Mouse (Mus musculus) midbrain, embryonic 14.5 days (tissue): ENCODE data around the gene Itga3. TPM values are rescaled to one million over a fixed set of nuclear protein-coding genes. Genes with fewer than 3 reads are reported as not detected.

Experiments used
- ATAC-seq: fragments of 200-750 bp; cut with Nextera tagmentation; 2 replicates; pipeline ENCODE4 v1.8.0; 2017; ENCODE audit warnings: moderate number of reproducible peaks, moderate library complexity; ENCODE audit not compliant: low FRiP score, low TSS enrichment
- DNase-seq: peaks from one replicate; pipeline ENCODE4 v3.0.0-alpha.2; 2015
- H3K27ac ChIP-seq: fragments of 300-500 bp; sonication (generic); replicated peaks from 2 replicates; pipeline ENCODE4 v1.5.1; 2014; ENCODE audit warnings: mild to moderate bottlenecking, low read depth, low read length, moderate library complexity
- H3K27me3 ChIP-seq: fragments of 300-500 bp; sonication (generic); 2 replicates; pipeline ENCODE4 v1.6.1; 2014; ENCODE audit warnings: low read length, control low read depth, mixed read lengths; ENCODE audit not compliant: control insufficient read depth, insufficient read depth
- H3K36me3 ChIP-seq: fragments of 300-500 bp; sonication (generic); 2 replicates; pipeline ENCODE4 v1.6.1; 2014; ENCODE audit warnings: low read length, control low read depth; ENCODE audit not compliant: control insufficient read depth, insufficient read depth
- H3K4me1 ChIP-seq: fragments of 300-500 bp; sonication (generic); 2 replicates; pipeline ENCODE4 v1.6.1; 2014; ENCODE audit warnings: mild to moderate bottlenecking, antibody characterized with exemption, low read length, control low read depth; ENCODE audit not compliant: control insufficient read depth, insufficient read depth
- H3K4me2 ChIP-seq: fragments of 300-500 bp; sonication (generic); 2 replicates; pipeline ENCODE4 v1.6.1; 2014; ENCODE audit warnings: mild to moderate bottlenecking, low read length, moderate library complexity
- H3K4me3 ChIP-seq: fragments of 300-500 bp; sonication (generic); replicated peaks from 2 replicates; pipeline ENCODE4 v1.5.1; 2014; ENCODE audit warnings: low read depth, low read length
- H3K9ac ChIP-seq: fragments of 300-500 bp; sonication (generic); replicated peaks from 2 replicates; pipeline ENCODE4 v1.6.1; 2014; ENCODE audit warnings: mild to moderate bottlenecking, low read length, moderate library complexity
- H3K9me3 ChIP-seq: fragments of 300-500 bp; sonication (generic); 2 replicates; pipeline ENCODE4 v1.6.1; 2016; ENCODE audit warnings: low read length, control low read depth, mixed read lengths; ENCODE audit not compliant: control insufficient read depth
- WGBS: fragments of 180-500 bp; shearing (Covaris S2); extraction: QIAGEN DNeasy Blood & Tissue Kit; methylation state at CpG from one replicate; pipeline ENCODE4 v1.1.7; 2014; 5-methylcytosine and 5-hydroxymethylcytosine counted together
- polyA plus RNA-seq: library from polyadenylated mRNA; unstranded; fragments of >200 nt; fragmentation: Nextera tagmentation; extraction: Ambion mirVana; gene quantifications from 2 replicates; pipeline ENCODE4 v1.2.1, GENCODE M21; 2014

Itga3 gene
- polyA plus RNA-seq, 1 experiment from 2014 or later = 11.7 TPM

DNA sequence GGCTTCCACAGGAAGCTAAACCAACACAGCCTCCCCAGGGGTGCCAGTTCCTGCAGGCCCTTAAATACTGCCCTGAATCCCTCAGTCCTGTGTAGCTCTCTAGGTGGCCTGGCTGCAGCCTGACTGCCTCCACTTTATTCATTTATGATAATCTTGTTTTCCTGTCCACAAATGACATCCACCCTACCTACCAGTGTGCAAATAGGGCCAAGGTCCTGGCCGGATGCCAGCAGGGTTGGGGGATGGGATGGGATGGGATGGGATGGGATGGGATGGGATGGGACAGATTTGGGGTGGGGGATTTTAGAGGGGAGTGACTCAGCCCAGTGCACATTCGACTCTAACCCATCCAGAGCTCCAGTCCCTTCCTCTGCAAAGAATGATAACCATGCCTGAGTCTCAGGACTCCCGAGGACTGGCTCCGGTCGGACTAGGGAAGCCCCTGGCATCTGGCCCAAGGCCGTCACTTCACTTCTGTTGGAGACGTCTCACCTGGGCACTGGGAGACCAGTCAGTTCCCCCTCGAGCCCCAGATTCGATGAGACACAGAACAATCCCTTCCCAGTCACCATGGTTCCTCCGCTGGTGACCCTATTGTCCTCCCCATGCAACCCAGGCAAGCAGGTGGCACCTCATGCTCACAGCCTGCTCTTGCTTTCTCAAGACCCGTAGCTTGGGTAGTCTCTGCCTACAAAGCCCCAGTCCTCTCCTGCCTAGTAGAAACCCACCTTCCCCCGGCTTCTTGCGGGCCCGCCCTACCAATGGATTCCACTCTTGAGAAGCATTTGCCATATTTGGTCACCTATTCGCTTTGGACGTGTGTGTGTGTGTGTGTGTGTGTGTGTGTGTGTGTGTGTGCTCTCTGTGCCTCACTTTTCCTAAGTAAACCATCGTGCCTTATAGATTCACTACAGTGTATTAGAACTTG is 11.0 kb upstream of the Itga3 start:
- no peaks in the 10 kb centered on the region for H3K36me3 ChIP-seq
- WGBS = 70% methylated on average over 17 of the region's 17 CpGs
- no peaks in the 10 kb centered on the region for H3K4me1 ChIP-seq
- no peak overlapping the region for H3K9ac ChIP-seq
- no peaks in the 10 kb centered on the region for H3K9me3 ChIP-seq
- H3K4me3 ChIP-seq = no peak overlapping the region
- no peak overlapping the region for H3K4me2 ChIP-seq
- no peak overlapping the region for H3K27ac ChIP-seq
- H3K27me3 ChIP-seq = no peaks in the 10 kb centered on the region
- ATAC-seq = no peak
- DNase-seq = no peak

DNA sequence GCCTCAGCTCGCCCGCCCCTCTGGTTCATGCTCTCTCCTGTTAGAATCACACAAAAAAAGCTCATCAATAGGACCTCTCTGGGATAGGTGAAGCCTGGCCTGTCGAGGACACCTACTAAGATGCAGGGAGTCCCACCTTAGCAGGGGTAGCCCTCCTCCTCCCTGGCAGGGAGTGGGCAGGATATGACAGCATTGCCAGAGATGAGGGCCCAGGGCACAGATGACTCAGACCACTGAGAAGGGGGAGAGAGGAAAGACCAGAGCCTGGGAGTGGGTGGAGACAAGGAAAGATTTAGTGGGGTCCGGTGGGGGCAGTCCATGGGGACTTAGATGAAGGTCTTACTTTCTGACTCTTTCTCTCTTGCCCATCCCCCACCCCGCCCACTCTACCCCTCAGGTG is 9.6 kb upstream of the Itga3 start:
- no peaks in the 10 kb centered on the region for H3K36me3 ChIP-seq
- 45% methylated on average over 5 of the region's 5 CpGs for WGBS
- DNase-seq = no peak

DNA sequence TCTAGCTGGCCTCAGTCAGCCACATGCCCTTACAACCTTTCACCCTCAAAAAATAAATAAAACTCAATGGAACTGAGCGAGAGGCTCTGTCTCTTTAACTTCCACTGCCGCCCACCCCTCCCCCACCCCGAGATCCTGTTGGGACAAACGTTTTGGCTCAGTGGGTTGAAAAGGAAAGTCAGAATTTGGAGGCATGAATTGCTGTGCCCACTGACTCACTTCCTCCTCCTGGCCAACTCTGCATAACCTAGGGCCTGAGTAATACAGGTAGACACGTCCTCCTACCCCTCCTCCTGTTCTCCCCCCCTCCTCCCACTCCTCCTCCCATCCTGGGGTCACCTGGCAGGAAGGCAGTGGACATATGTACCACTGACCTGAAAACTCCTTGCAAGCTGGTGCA is 9.1 kb upstream of the Itga3 start:
- Histone ChIP-seq H3K4me1 (no peaks in the 10 kb centered on the region), H3K27me3 (no peaks in the 10 kb centered on the region), H3K9ac (no peak overlapping the region), H3K27ac (no peak overlapping the region), H3K4me2 (no peak overlapping the region), H3K36me3 (no peaks in the 10 kb centered on the region), H3K9me3 (no peaks in the 10 kb centered on the region), H3K4me3 (no peak overlapping the region)
- WGBS = 16% methylated on average over 5 of the region's 5 CpGs
- DNase-seq (no peak), ATAC-seq (no peak)

More for the DNA sequence above, 9.6 kb upstream of the Itga3 start:
- Histone ChIP-seq H3K9ac (no peak overlapping the region), H3K4me1 (no peaks in the 10 kb centered on the region), H3K9me3 (no peaks in the 10 kb centered on the region), H3K4me2 (no peak overlapping the region), H3K27ac (no peak overlapping the region), H3K4me3 (no peak overlapping the region), H3K27me3 (no peaks in the 10 kb centered on the region)
- ATAC-seq = no peak

DNA sequence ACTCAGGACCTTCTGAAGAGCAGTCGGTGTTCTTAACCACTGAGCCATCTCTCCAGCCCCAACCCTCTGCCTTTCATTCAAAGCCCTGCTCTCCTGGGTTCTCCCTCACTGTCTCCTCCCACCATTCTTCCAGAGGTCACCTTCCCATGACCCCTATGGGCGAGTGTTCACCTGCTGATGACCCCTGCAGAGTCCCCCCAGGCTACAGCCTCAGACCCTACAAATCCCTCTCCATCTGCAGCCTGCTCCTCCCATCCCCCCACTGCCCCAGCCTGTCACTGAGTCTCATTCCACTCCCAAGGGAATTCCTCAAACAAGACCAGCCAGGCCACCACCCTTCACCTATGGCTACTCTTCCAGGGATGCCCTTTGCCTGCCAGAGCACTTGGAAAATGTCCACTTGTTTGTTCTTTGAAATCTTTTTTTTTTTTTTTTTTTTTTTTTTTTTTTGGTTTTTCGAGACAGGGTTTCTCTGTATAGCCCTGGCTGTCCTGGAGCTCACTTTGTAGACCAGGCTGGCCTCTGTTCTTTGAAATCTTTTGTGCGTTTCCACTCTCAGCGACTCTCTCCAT is 8.3 kb upstream of the Itga3 start:
- Histone ChIP-seq H3K27me3 (no peaks in the 10 kb centered on the region), H3K27ac (no peak overlapping the region), H3K4me2 (no peak overlapping the region), H3K9me3 (no peaks in the 10 kb centered on the region), H3K4me1 (no peaks in the 10 kb centered on the region), H3K9ac (no peak overlapping the region), H3K4me3 (no peak overlapping the region), H3K36me3 (no peaks in the 10 kb centered on the region)
- DNase-seq (no peak), ATAC-seq (no peak)
- WGBS = 31% methylated on average over 5 of the region's 5 CpGs

DNA sequence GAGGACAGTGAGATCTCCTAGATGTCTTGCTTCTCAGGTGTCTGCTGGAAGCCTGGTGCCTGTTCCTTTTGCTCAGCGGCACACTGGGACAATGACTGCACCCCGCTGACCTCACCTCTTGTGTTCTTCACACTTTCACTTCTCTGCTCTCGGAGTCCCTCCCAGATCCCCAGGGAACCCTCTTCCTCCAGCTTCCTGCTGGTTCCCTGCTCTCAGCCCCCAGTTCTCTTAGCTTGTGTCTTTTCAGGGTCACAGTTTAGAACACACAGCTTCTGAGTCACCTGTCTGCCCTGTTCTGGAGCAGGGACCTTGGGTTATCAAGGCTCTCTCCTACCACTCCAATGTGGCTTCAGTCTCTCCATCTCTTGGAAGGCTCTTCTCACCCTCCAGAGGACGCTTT is 7.6 kb upstream of the Itga3 start:
- Histone ChIP-seq H3K4me1 (no peaks in the 10 kb centered on the region), H3K9ac (no peak overlapping the region), H3K4me2 (no peak overlapping the region), H3K9me3 (no peaks in the 10 kb centered on the region), H3K27me3 (0 out of 2 replicates have a peak, but pooled peaks cover 2% of the 10 kb centered on the region), H3K27ac (no peak overlapping the region), H3K36me3 (no peaks in the 10 kb centered on the region), H3K4me3 (no peak overlapping the region)
- 20% methylated on average over 4 of the region's 4 CpGs for WGBS
- ATAC-seq (no peak), DNase-seq (no peak)

DNA sequence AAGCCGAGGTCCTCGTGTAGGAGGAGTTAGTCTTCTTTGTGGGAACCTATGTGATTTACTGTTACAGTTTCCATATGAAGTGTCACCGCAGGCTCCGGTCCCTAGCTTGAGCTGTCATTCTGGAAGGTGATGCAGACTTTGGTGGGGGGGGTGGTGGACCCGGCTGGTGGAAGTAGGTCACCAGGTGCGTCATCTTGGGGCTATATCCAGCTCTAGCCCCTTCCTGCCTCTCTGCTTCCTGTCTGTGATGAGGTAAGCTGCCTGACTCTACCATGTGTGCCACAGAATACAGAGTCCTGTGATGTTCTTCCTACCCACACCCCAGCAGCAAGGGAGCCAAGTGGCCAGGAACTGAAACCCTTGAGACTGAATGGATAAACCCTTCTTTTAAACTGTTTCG is 6.3 kb upstream of the Itga3 start:
- Histone ChIP-seq H3K4me1 (no peaks in the 10 kb centered on the region), H3K9me3 (no peaks in the 10 kb centered on the region), H3K27ac (no peak overlapping the region), H3K36me3 (no peaks in the 10 kb centered on the region), H3K4me2 (no peak overlapping the region), H3K27me3 (0 out of 2 replicates have a peak, but pooled peaks cover 9% of the 10 kb centered on the region), H3K4me3 (no peak overlapping the region), H3K9ac (no peak overlapping the region)
- ATAC-seq (no peak), DNase-seq (no peak)
- 91% methylated on average over 7 of the region's 7 CpGs for WGBS

DNA sequence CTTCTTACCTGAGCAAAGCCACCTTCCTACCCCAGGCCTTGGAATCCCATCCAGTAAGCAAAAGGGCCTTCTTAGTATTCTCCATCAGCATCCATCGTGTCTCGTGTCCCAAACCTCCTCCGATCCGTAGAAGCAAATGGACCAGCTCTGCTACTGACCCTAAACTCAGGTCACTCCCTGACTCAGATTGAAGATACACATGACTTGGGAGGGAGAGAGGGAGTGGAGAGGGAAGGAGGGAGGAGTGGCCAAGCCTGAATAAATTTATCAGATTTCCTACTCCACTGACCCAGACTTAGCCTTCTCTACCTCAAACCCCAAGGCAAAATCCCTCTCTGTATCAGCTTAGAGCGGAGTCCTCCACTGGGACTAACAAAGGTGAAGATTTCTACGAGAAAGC is 4.2 kb upstream of the Itga3 start:
- H3K27ac ChIP-seq = no peak overlapping the region
- H3K4me2 ChIP-seq = no peak overlapping the region
- H3K9me3 ChIP-seq = no peaks in the 10 kb centered on the region
- H3K4me1 ChIP-seq = peaks cover under 1% of the 10 kb centered on the region; the same call in 1 of the 2 replicates
- DNase-seq (no peak), ATAC-seq (no peak)
- 84% methylated on average over 6 of the region's 6 CpGs for WGBS
- H3K36me3 ChIP-seq = no peaks in the 10 kb centered on the region
- H3K9ac ChIP-seq = no peak overlapping the region
- H3K4me3 ChIP-seq = no peak overlapping the region
- H3K27me3 ChIP-seq = peaks cover 9% of the 10 kb centered on the region; the same call in 1 of the 2 replicates

DNA sequence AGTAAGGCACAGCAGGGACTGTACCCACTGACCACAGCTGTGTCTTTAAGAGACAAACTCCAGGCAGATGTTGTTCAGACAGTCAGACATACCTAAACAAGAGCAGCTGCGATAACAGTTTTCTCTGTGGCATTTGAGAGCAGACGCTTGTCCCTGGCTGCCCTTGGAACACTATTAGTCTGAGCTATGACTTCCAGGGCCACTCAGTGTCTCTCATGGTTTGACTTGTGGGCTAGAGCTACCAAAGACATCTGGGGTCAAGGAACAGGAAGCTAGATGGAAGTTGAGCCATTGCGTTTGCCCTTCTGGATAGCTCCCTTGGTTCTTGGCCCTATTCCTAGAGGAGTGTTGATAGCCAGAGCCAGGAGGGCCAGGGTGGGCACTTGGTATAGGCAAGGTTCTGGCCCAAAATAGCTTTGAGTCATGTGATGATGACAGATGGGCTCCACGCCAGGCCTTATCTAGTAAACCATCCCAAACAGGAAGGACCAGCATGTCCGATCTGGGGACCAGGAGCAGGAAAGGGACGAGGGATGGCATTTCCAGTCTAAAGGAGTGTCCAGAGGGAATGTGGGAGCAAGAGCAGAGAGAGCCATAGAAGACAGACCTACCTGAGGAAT is 2.8 kb upstream of the Itga3 start:
- no peaks in the 10 kb centered on the region for H3K9me3 ChIP-seq
- no peaks in the 10 kb centered on the region for H3K36me3 ChIP-seq
- H3K4me1 ChIP-seq = peaks cover 12% of the 10 kb centered on the region
- H3K4me3 ChIP-seq = no peak overlapping the region
- no peak overlapping the region for H3K4me2 ChIP-seq
- H3K9ac ChIP-seq = no peak overlapping the region
- ATAC-seq (no peak), DNase-seq (no peak)
- WGBS = 89% methylated on average over 6 of the region's 6 CpGs
- peaks cover 16% of the 10 kb centered on the region; the same call in 1 of the 2 replicates for H3K27me3 ChIP-seq
- H3K27ac ChIP-seq = no peak overlapping the region
